Mouse (Mus musculus) heart, adult 9 months (tissue): ENCODE results near the gene Fam19a1.
A peak's percentile ranks its signal among the peaks of the same experiment; 100 is the strongest.

Experiments used
- DNase-seq, 2 experiments: peaks; one replicate each; pipeline ENCODE4 v3.0.0; 2022; ENCODE audit warnings: low spot score in 2 of 2

Gene Fam19a1

DNA sequence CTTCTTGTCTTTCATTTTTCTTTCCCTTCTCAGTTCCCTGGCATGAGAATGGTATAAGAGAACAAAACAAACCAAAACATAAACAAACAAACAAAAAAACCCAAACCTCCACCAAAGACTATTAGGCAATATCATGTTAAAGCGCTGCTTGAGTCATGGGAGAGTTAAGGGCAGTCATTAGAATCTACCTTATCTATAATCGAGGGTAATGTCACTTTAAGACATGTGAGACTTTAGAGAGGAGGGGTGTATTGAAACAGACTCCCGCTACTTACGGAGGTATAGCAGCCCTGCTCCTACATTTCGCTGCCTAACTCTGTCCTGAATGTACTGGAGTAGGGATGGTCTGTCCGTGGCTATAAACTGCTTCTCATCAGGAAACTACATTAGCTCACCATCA is at the start of gene Fam19a1:
Gene Fam19a1 (plus strand): TSS at position 301 of the 400 bp plus-strand sequence.
- no peak for DNase-seq

GRCm38 (mm10) chr6:96071080-96071479 is 41.9 kb upstream of the Fam19a1 start:
- no peak for DNase-seq

DNA sequence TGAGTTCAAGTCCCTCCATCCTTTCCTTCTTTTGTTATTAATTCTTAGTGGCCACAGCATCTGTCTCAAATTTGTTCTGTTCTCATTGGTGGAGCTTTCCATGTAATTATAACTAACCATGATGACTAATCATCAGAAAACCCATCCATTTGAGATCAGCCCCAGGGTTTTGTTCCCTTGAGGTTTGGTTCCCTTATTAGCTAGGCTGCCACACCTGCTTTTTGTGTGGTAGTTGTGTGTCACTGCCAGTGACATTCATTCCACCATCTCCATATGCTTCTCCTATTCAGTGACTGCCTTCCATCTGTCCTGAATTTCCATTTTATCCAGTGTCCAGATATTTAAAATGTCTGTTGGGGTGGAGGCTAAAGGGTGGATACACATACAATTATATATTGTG is 41.4 kb upstream of the Fam19a1 start:
- DNase-seq, result no peak

- DNase-seq, result no peak
These were observed 23.0 kb upstream of the Fam19a1 start for GRCm38 (mm10) chr6:96089961-96090360.

DNA sequence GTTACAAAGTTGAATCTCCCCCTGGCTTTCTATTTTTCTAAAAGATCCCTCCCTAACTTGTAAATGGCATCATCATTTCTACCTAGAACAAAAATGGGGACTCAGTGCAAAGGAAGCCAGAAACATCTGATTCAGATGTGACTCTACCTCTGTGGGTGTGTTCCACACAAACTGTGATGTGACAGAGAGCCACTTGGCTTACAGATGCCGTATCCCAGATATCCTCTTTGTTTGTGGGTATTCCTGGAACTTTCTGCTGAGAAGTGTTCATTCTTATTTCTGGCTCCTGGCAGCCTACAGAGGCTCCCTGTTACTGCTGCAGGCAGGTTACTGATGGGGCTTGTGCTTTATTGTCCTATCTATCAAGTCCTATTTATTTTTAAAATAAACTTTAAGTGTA is 19.2 kb upstream of the Fam19a1 start:
- no peak for DNase-seq

- DNase-seq, result no peak
These were observed 14.7 kb upstream of the Fam19a1 start for GRCm38 (mm10) chr6:96098225-96098624.

DNA sequence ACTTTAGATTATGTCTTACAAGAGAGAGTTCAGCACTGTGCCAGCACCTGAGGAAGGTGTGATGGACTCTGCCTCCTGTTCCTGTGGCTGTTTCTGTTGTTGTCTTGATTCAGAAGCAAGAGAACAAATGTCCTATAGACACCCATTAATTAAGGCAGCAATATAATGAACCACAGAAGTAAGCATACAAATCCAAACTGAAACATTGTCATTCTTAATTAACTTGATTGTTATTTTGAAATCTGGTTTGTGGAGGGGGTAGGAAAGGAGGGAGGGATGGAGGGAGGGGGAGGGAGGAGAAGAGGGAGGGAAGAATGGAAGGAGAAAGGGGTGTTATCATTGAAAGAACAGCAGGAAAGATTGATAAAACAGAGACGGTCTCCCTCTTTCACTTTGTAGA is 1.3 kb upstream of the Fam19a1 start:
- no peak for DNase-seq

GRCm38 (mm10) chr6:96114151-96114550 is 1.2 kb downstream of the Fam19a1 start:
- no peak for DNase-seq

DNA sequence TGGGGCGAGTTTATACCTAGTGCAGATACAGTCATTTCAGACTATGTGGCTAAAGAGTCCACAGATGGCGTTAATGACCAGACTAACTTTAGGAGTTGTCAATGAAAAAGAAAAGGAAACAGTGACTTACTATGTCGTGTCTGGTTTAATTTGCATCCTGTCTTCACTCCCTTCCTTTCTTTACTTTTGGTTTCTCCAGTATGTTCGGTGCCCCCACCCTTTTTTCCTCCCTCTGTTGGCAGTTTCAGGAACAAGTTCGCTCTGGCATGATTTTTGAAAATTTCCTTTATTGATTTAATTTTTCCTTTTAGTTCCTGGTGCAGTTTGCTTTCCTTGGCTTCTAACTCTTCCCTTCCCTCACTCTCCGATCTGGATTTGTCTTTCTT is 3.2 kb downstream of the Fam19a1 start:
- no peak for DNase-seq

- peak in 1 of 2 experiments; percentile 3 for DNase-seq
These were observed 3.7 kb downstream of the Fam19a1 start for GRCm38 (mm10) chr6:96116534-96117272.

DNA sequence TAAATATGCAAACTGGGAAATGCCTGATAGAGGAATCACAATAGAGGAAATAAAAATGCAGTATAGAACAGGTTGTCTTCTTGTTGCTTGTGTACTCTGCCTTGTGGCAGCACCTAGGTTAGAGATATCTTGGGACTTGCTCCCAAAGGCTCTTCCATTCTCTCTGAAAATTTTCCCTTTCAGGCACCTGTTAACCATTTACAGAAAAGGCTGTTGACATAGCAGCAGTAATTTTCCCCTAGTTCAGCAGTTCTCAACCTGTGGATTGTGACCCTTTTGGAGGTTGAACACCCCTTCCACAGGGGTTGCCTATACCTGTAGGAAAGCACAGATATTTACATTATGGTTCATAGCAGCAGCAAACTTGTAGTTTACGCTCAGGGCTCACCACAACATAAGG is 30.4 kb downstream of the Fam19a1 start:
- no peak for DNase-seq

DNA sequence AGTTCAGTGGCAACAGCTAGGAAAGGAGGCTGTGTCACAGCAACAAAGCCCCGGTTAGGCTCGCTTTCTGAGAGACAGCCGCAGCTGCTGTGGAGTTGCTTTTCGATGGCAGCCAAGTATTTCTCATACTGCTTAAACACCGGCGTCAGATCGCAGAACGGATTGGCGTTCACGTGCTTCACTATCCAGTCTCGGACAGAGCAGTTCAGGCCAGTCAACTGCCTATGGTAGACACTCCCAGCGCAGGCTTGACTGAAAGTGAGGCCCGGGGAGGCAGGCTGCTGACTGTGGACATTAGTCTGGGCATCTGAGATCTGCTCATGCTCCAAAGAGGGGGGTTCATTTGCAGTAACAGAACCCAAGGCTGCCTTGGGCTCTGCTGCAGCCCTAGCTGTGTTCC is 52.4 kb downstream of the Fam19a1 start:
- DNase-seq, result peak in 1 of 2 experiments; percentile 1

DNA sequence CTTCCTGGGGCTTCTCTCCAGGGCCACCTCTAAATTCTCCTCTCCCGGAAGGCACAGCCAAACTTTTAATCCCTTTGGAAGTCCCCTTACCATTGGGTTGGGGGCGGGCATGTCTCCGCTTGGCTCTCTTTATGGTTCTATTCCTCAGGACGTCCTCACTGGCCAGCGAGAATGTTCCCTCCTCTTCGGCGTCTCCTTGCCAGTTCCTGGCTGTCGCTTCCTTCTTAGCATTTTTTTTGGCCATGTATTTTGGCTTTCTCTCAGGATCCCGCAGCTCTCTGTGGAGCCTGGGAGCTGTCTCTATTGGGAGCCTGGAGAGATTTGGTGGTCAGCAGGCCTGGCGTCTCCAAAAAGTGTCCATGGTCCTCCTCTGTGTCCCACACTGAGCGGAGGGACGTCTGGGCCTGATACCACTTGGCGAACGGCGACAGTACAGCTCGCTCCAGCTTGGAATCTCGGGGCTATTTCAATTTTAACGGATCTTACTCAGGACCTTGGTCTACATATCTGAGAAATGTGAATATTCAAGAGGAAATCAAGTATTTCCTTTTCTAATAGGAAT is 52.9 kb downstream of the Fam19a1 start, which contains the start of gene 1700123L14Rik:
Gene 1700123L14Rik (minus strand): TSS at position 426 of the 562 bp plus-strand sequence.
- peak in 1 of 2 experiments; percentile 8 for DNase-seq

- no peak for DNase-seq
These were observed 54.1 kb downstream of the Fam19a1 start for GRCm38 (mm10) chr6:96167031-96167430.

GRCm38 (mm10) chr6:96173681-96174080 is 60.7 kb downstream of the Fam19a1 start:
- no peak for DNase-seq

- DNase-seq, result no peak
These were observed 65.6 kb downstream of the Fam19a1 start for GRCm38 (mm10) chr6:96178530-96178929.

GRCm38 (mm10) chr6:96183392-96183791 is 70.4 kb downstream of the Fam19a1 start:
- no peak for DNase-seq

DNA sequence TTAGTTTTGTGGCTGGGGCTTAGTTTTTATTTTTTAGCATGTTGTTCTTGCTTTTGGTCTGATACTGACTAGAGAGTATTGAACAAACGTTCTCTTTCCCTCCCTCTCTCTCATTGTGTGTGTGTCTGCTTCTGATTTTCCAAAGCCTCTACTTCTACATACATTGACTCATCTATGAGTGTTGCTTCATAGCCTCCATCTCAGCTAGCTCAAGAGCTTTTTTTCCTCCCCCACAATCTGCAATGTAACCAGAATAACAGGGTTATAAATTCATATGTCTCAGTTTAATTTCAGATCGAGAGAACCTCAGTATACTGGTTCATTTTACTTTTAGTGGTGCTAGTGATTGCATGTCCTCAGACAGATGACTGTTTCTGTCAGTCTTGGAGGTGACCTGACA is 73.6 kb downstream of the Fam19a1 start:
- no peak for DNase-seq

- DNase-seq, result peak; percentile 8 to 17
These were observed 86.0 kb downstream of the Fam19a1 start for GRCm38 (mm10) chr6:96198991-96199390.

- no peak for DNase-seq
These were observed 92.4 kb downstream of the Fam19a1 start for GRCm38 (mm10) chr6:96205395-96205794.

DNA sequence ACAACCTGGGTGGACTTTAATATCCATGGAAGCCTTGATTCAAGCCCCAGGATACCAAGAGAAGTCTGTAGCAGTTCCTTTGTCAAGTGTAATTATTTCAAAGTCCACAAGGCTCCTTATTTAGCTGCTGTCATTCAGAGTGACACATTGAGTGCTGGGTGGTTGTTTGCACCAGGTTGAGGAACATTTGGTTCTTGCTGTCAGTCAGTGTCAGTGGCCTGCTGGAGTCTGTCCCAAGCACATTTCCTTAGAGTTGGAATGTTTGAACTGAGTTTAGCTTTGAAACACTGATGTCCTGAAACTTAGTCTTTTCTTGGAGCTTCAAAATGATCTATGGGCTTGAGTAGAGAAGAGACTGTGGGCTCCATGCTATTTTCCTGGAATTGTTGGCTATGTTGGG is 121.9 kb downstream of the Fam19a1 start:
- DNase-seq, result no peak

GRCm38 (mm10) chr6:96244320-96244719 is 131.4 kb downstream of the Fam19a1 start:
- DNase-seq, result no peak

DNA sequence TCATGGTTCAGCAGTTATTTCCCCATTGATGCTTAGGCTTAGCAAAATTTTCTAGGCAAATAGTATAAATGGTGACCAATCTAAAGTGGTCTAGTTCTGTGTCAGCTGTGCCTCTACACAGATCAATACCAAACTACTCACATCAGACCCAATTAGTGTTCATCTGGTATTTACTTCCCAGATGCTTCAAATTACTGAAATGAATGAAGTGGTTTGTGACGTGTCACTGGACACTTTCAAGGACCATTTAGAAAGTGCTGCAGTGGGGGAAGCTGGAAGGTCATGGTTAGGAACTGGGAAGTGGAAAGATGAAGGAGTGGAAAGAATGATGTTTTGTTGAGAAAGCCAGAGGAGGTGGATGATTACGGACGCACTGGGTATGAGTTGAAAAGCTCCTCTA is 139.0 kb downstream of the Fam19a1 start:
- DNase-seq, result no peak

GRCm38 (mm10) chr6:96254815-96255214 is 141.9 kb downstream of the Fam19a1 start:
- DNase-seq, result no peak
